Mouse (Mus musculus) spleen, adult 18-20 months (tissue): Measurements from ENCODE around the gene Nup210.

Source experiments
- DNase-seq, 2 experiments: peaks; one replicate each; pipeline ENCODE4 v3.0.0; 2022; ENCODE audit warnings: mixed read lengths in 2 of 2

Gene Nup210

GRCm38 (mm10) chr6:91116244-91117145, at the start of gene Nup210:
Gene Nup210, minus strand, starts transcription at chr6:91116829.
- peak; percentile 85 to 96 for DNase-seq

- peak in 1 of 2 experiments; percentile 53 for DNase-seq
Observed at GRCm38 (mm10) chr6:91165210-91165609, 48.6 kb upstream of the Nup210 start.

DNA sequence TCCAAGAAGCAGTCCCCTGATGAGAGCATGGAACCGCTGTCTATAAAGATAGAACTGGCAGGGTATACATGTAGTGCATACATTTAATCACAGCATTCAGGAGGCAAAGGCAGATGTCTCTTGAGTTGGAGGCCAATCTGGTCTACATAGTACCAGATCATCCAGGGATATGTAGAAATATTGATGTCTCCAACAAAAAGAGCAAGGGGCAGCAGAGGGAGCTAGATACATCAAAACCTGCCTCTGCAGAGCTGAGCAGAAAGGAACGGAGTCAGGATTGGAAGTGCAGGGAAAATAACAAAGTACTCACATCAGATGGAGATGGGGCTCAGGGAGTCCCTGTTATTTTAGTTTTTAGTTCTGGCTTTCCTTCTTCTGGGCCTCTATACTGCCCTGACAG, 48.0 kb upstream of the Nup210 start:
- DNase-seq: no peak

DNA sequence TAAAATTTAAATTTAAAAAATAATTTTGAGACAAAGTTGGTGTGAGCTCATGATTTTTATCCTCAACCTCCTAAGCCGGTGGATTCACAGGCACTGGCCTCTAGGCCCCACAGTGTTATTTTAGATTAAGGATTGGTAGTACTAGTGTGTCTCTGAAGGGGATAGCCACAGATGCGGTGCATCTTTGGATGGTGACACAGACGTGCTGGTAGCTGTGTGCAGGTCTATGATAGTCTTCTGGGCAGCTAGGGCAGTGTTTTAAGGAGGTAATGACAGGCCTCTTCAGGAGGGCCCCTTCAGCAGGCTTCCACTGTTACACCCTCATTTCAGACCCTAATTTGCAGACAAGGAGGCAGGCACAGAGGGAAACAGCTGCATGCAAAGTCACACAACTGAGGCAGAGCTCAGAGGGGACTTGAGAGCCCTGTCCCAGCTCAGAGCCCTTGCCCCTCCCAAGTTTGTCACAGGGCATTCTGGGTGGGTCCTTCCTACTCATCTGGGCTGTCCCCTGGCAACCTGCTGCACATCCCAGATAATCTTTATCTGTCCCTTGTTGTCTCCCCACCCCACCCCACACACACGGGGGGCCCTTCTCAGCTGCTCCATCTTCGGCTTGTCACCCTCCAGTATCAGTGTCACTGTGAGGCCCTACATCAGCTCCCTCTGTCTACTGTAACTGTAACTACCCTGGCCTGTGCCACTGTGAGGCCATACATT, 46.7 kb upstream of the Nup210 start:
- DNase-seq: no peak

DNA sequence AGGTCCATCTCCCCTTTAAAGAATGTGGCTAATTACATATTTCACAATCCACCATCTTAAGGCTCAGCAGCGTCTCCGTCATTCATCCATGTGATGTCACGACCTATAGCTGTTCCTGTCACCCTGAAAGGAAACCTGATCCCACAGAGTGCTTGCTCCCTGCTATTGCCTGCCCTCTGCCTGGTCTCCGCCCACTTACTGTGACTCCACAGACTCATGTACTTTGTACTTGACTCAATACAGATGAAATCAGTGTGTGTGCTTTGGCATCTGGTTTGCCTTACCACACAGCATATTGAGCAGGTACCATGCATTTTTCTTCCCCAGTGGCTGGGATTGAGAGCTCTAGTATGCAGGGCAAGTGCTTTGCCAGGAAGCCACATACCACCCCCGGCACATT, 45.7 kb upstream of the Nup210 start:
- DNase-seq: no peak

DNA sequence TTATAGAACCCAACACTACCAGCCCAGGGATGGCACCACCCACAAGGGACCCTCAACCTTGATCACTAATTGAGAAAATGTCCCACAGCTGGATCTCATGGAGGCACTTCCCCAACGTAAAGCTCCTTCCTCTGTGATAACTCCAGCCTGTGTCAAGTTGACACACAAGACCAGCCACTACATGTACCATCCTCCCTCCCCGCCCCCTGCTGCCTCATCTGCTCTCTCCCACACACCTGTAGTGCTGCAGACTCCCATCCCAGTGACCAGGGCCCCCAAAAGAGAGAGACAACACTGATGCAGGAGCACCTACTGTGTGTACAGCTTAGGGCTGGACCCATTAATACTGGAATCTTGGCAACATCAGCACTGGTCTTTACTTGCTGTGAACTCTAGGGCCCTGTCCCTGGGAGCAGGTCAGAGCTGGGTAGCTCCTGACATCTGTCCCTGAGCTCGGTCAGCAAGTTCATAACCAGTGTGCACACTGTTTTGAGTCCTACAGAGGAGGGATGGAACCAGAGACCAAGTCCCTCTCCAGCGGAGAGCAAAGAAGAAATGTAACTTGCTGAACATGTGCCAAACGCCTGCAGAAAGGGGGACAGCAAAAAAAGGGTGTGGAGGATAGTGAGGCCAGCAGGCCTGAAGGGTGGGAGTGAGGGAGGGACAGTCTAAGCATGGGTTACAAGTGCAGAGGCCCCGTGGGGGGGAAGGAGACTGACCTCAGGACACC, 45.0 kb upstream of the Nup210 start:
- no peak for DNase-seq

- DNase-seq: no peak
Observed at GRCm38 (mm10) chr6:91160976-91161375, 44.3 kb upstream of the Nup210 start.

- DNase-seq: no peak
Observed at GRCm38 (mm10) chr6:91160399-91160798, 43.8 kb upstream of the Nup210 start.

DNA sequence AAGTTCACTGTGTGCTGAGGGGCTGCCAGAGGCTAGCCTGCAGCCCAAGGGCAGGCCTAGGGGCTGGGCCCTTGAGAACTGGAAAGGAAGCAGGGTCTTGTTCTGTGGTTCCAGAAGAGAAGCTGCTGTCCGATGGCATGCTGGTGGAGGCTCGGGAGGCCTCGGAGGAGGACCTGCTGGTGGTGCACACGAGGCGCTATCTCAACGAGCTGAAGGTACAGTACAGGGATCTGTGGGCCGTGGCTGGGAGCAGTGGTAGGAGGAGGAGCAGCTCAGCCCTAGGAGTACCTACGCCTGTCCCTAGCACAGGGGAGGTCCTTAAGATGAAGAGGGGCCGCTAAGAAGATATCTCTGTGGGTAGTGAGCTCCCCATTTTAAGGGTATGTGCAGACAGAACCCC, 42.4 kb upstream of the Nup210 start:
- DNase-seq: no peak

DNA sequence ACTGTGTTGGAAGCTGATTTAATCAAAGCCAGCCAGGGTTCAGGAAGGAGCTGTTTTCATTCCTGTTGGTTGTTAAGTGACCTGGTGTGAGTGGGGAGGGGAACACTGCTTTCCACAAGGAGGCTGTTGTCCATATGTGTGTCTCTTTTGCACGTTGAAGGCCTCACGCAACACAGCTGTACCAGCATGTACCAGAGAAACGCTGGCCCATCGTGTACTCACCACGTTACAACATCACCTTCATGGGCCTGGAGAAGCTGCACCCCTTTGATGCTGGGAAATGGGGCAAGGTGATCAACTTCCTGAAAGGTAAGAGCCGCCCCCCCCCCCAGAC, 40.6 kb upstream of the Nup210 start:
- DNase-seq: no peak

GRCm38 (mm10) chr6:91156554-91157236, 40.1 kb upstream of the Nup210 start, which contains the start of gene Hdac11:
Gene Hdac11, plus strand, starts transcription at chr6:91156665.
- peak; percentile 69 to 70 for DNase-seq

GRCm38 (mm10) chr6:91156062-91156461, 39.4 kb upstream of the Nup210 start:
- DNase-seq: no peak

- DNase-seq: no peak
Observed at GRCm38 (mm10) chr6:91155286-91155685, 38.7 kb upstream of the Nup210 start.

- no peak for DNase-seq
Observed at GRCm38 (mm10) chr6:91154685-91155084, 38.1 kb upstream of the Nup210 start.

DNA sequence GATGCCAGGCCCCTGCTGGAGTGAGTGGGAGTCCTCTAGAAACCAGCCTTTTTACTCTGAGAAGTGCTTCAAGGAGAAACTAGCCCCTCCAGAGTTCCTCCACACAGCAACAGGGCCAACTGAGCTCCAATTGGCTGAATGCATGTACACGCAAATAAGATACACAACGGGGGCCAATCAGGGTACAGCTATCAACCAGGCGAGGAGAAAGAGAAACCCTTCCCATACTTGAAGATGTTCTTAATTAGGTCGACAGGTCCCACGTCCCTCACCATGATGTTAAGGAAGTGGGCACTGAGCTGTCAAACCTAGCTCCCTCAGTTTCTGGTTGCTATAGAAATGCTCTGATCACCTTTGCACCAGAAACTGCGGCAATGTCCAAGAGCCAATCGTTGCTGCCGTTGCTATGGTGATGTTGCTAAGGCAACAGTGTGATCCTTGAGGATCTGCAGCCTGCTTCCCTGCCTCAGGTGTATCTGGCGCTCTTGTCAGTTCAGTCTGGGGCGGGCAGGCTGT, 37.0 kb upstream of the Nup210 start:
- DNase-seq: no peak

GRCm38 (mm10) chr6:91152892-91153548, 36.4 kb upstream of the Nup210 start:
- DNase-seq: no peak

DNA sequence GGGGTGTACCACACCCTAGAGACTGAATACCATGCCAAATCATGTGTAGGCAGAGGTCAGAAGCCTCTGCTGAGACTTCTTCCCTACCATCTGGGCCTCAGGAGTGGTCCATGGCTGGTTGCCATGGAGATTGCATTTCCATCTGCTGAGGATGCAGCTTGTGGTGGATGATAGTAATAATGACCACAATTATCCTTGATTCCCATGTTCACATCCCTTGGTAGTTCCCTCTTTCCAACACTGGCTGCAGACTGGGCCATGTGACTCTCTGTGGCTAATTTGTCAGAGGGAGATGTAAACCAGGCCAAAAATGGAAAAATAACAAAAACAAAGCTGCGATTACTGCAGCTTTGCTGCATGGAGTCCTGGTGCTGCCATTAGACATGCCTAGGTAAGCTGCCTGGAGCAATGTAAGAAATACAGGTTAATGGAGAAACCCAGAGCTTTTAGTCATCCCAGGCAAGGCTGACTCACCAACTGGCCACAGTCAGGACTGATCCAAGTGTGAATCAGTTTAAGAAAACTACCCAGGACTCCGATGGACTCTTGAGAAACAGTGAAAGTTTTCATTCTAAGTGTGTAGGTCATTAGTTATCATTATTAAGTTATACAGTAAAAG, 30.6 kb upstream of the Nup210 start:
- no peak for DNase-seq

DNA sequence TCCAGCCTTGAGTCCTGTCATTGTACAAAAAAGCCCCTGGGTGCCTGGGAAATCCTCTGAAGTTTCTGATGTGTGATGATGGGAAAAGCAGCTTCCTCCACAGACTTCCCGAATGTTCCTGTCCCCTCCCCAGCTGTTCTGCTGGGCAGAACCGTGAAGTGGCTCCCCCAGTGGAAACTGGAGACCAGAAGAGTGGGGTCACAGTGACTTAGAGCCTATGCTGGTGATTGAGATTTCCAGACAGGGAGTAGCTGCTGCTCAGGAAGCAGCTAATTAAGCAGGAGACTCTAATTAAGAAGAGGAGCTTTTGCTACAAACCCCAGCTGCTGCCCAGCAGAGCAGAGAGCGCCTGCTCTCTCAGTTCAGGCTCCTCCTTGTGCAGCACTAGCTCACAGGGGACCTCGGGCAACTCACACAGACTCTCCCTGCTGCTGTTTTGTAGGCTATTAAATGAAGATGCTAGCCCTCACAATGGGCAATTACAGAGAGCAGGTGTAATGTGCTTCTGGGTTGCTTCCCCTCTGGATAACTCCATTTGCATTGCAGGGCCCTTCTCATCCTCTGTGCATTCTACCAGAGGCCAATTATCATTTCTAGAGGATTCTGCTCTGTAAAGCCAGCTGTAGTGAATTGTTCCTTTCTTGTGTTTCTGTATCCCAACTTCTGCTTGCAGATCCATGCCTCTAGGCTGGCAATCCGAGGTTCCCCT, 30.0 kb upstream of the Nup210 start:
- no peak for DNase-seq

DNA sequence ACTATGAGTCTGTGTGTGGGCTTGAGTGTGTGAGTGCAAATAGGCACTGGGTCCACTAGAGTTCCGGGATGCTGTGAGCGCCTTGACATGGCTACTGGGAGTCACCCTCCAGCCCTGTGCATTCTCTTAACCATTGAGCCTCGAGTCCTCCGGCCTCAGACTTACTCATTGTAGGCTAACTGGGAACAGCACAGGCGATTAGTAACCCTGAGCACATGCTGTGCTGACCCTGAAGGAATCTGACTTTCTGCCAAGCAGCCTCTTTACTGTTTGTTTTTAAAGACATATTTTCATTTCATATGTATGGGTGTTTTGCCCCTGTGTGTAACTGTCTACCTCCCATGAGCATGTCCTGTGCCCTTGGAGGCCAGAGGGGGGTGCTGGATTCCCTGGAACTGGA, 28.9 kb upstream of the Nup210 start:
- DNase-seq: no peak

DNA sequence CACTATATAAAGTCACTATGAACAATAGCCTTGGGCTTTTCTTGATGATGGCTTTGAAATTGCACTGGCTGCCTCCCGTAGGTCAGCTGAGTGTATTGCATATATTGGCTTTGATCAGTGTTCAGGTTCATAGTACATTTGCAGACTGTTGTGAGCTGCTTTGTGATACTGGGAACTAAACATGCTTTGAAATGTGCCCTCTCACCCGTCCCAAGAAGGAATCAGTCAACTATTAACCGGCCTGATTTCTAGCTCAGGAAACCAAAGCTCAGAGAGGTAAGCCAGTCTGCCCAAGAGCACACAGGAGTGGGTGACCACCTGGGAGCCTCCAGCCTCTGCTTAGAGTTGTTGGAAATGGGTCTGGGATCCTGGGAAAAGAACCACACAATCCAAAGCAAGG, 28.4 kb upstream of the Nup210 start:
- no peak for DNase-seq

DNA sequence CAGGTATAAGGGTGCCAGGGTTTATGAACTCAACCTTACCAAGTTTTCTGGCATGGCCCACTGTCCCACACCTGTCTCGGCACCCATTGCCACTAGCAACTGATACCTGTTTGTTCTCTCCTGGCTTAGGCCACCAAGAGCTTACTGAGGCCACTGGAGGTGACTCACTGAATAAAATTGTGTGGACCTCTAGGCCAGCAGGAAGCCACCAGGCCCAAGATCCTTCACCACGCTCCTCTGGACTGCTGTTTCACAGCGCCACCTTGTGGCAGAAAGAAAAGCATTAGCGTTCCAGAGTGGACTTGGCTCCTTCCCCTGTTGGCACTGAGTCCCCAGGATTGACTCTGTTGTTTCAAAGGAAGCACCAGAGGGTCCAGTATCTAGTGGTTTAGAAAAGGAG, 23.2 kb upstream of the Nup210 start:
- peak; percentile 38 to 73 for DNase-seq
